Mouse (Mus musculus) kidney, adult 2 months (tissue): ENCODE data around the gene Alpk3.

Experiments
- CTCF ChIP-seq: fragments of 200-500 bp; conservative IDR thresholded peaks from 2 replicates; pipeline ENCODE4 v1.5.1; 2011; ENCODE audit warnings: low read depth, mild to moderate bottlenecking, control low read depth, low read length, moderate library complexity, mixed read lengths; ENCODE audit not compliant: insufficient read depth, insufficient read length
- POLR2A ChIP-seq: fragments of 200-500 bp; IDR thresholded peaks from one replicate; pipeline ENCODE4 v1.6.1; 2011; ENCODE audit warnings: low read depth, low read length, control low read depth

GRCm38 (mm10) chr7:81132851-81133279, 75.5 kb downstream of the Alpk3 start:
- TF ChIP-seq CTCF (no peak), POLR2A (no peak)
